Mouse (Mus musculus) liver, embryonic 14.5 days (tissue): ENCODE measurements around the gene Grik1.

Experiments used
- CTCF ChIP-seq: IDR thresholded peaks from 2 replicates; pipeline ENCODE4 v1.5.1; 2016; ENCODE audit warnings: antibody characterized with exemption, low read depth, control low read depth
- EP300 ChIP-seq: IDR thresholded peaks from 2 replicates; pipeline ENCODE4 v1.6.1; 2016; ENCODE audit warnings: antibody characterized with exemption, low read depth

GRCm38 (mm10) chr16:87974076-87974443 is 316.0 kb downstream of the Grik1 start:
- TF ChIP-seq CTCF (no peak), EP300 (no peak)
